Mouse (Mus musculus) lung, adult 2 months (tissue): ENCODE data around the gene Ssr2. TPM values are rescaled to one million over a fixed set of nuclear protein-coding genes. Genes with fewer than 3 reads are reported as not detected.
A peak's percentile ranks its signal among the peaks of the same experiment; 100 is the strongest.

ENCODE experiments used
- DNase-seq: peaks from one replicate; pipeline ENCODE4 v3.0.0; 2022
- H3K4me1 ChIP-seq: fragments of 200-500 bp; 2 replicates; pipeline ENCODE4 v1.6.1; 2011; ENCODE audit warnings: low read length; ENCODE audit not compliant: control insufficient read depth, insufficient read depth
- H3K4me3 ChIP-seq: fragments of 200-500 bp; replicated peaks from 2 replicates; pipeline ENCODE3; 2011; ENCODE audit warnings: low read depth, mild to moderate bottlenecking, control low read depth, low read length; ENCODE audit errors: extremely low read depth
- CTCF ChIP-seq: fragments of 200-500 bp; IDR thresholded peaks from 2 replicates; pipeline ENCODE4 v1.5.1; 2011; ENCODE audit warnings: mild to moderate bottlenecking, low read length, control low read depth; ENCODE audit not compliant: insufficient read depth
- POLR2A ChIP-seq: fragments of 200-500 bp; IDR thresholded peaks from 2 replicates; pipeline ENCODE4 v1.6.1; 2011; ENCODE audit warnings: low read depth, mild to moderate bottlenecking, control low read depth, low read length, borderline replicate concordance; ENCODE audit errors: extremely low read depth
- WGBS: fragments of 180-500 bp; shearing (Covaris S2); methylation state at CpG from one replicate; pipeline ENCODE4 v1.1.7; 2018; 5-methylcytosine and 5-hydroxymethylcytosine counted together
- polyA plus RNA-seq: library from polyadenylated mRNA; depleted of rRNA; stranded (reverse); fragments of >200 nt; gene quantifications from 2 replicates; pipeline ENCODE4 v1.2.3, GENCODE M21; 2012

The Ssr2 gene
- polyA plus RNA-seq, 1 experiment, result 188 TPM

DNA sequence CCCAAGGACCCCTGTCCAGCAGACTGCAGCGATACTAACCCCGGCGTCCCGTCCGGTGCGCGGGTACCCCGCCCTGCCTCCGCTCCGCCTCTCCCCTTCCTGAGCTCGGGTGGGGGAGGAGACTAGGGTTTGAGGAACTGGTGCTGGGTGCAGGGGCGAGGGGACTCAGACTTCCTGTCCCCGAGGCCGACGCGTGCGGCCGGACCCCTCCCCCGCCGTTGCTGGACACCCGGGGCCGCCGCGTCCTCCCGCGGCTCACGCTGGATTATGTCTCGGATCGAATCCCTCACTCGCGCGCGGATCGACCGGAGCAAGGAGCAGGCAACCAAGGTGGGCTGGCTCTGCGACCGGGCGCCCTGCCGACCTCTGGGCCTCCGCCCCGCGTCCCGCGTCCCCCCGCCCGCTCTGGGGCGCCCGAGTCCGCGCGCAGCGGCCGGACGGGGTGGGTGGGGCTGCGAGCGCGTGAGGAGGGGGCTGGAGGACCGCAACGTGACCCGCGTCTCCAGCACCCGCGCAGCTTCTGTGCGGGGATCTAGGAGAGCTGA is 45.4 kb downstream of the Ssr2 start:
- DNase-seq, result peak; percentile 76
- WGBS, result 1% methylated on average over 64 of the region's 64 CpGs

DNA sequence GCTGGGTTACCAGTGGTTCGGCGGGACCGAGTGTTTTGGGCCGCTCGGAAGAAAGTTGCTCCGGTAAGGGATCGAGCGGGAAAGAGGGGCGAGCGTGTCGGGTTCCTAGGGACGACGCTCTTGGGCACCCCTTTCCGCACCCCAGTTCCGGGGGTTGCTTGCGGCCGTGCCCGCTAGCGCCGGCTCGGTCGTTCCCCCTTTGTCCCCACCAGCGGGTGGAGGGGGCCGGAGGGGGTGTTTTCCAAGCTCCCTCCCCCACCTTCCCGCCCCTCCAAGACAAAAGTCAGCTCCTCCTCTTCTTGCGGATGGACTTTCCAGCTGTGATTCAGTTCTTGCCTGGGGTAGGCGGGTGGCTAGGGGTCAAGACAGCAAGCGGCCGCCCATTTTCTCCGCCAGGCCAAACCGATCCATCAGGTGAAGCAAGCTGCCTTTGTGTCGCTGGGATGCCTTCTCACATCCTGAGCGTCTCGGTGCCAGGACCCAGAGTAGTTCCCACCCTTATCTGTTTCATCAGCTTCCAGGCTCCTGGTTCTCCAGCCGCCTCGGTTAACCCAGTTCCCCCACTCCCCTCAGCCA is 45.9 kb downstream of the Ssr2 start:
- H3K4me1 ChIP-seq, result peaks cover 38% of the 10 kb centered on the region
- TF ChIP-seq CTCF (no peak), POLR2A (peak; percentile 50; the same call in 1 of the 2 replicates)
- no peak for DNase-seq
- H3K4me3 ChIP-seq, result peak overlapping the region; percentile 75
- WGBS, result 4% methylated on average over 36 of the region's 36 CpGs

More for the DNA sequence above, 45.4 kb downstream of the Ssr2 start:
- TF ChIP-seq POLR2A, result peak; percentile 69
- TF ChIP-seq CTCF, result no peak
- Histone ChIP-seq H3K4me1 (peaks cover 32% of the 10 kb centered on the region), H3K4me3 (peak overlapping the region; percentile 75)

DNA sequence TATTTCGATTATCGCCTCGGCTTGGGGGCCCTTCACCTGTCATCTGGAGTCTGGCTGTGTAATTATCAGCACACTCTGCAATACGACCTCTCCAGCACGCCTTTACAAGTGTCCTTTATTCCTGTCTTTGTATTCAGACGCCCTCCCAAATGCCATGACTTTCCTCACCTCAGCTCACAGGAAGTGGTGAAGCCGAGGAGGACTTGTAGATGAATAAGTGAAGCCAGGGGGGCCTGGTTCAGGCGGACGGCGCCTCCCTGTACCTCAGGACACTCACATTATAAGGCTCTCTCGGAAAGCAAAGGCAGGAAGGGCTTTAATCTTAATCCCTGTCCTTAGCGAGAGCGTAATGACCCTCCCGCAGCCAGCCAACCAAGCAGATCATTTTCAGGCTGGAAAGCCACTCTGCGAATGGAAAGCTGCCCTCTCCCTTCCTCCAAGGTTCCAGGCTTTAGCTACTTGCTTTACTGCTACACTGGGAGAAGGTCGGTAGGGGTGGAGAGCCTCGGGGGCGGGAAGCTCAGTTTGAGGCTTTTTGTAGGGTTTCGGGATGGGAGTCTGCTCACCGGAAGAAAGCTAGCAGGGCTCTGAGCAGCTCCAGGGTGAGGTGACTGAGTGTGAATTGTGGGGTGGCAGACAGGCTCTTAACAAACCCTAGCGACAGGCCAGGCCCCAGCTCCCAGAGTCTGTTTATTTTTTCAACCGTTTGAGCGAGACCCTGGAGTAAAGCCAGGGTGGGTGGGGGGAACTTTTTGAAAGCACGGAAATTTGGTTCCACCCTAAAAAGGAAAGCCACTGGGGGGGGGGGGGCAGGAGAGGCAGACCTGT is 46.7 kb downstream of the Ssr2 start:
- WGBS, result 1% methylated on average over 24 of the region's 24 CpGs
- H3K4me1 ChIP-seq, result peaks cover 42% of the 10 kb centered on the region
- peak; percentile 62 for DNase-seq
- TF ChIP-seq CTCF (no peak), POLR2A (peak; percentile 83; the same call in 1 of the 2 replicates)
- peak overlapping the region; percentile 75 for H3K4me3 ChIP-seq

DNA sequence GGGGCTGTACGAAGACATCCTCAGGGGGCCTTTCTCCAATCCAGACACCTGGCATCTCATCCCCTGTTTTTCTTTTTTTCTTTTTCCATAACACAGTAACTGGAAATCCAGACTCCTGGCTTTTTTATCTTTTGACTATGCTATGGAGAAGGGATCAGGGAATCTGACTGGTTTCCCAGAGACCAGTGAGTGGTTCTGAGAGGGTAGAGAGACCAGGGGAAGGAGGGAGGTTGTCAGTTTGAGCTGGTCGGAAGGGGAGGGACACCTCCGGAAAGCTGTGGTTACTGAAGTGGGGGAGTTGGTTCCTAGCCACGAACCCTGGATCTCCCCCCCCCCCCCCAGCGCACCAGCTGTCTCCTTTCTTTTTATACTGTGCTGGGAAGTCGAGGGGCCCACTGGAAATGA is 47.3 kb downstream of the Ssr2 start:
- Histone ChIP-seq H3K4me1 (peaks cover 46% of the 10 kb centered on the region), H3K4me3 (peak overlapping the region; percentile 51)
- DNase-seq, result no peak
- 0% methylated on average over 6 of the region's 6 CpGs for WGBS
- TF ChIP-seq CTCF (no peak), POLR2A (no peak)

DNA sequence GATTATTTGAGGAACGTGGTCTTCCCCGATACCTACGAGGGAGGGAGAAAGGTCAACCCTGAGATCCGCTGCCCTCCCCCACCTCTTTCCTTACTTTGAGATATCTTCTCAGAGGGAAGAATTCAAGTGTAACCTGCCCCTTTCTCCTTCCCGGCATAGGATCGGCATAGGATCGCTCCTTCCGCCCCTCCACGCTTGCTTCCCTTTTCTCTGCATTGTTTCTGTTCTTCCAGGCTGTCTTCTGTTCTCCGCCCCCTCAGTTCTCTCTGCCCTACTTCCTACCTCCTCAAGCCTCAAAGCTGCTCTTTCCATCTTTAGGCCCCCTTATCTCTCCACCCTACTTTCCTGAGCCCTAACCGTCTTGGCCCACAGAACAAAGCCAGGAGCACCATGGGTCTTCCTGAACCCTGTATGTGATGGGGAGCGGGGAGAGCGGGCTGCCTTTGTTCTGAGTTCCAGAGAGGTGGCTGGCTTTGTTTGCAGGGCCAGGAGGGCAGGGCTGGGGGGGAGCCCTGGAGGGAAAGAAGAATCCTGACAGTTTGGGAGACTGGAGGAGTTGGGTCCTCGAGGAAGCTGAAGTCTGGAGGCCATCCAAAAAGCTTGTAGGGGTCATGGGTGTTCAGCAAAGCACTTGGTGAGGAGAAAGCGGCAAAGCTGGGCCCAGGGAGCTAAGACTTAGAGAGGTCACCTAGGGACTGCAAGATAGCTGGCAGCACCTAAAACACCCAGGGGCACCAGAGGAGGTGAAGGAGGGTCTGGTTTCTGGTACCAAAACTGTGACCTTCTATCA is 47.9 kb downstream of the Ssr2 start:
- TF ChIP-seq CTCF (no peak), POLR2A (no peak; the same call in 1 of the 2 replicates)
- no peak for DNase-seq
- 4% methylated on average over 15 of the region's 15 CpGs for WGBS
- peak overlapping the region; percentile 51 for H3K4me3 ChIP-seq
- peaks cover 48% of the 10 kb centered on the region for H3K4me1 ChIP-seq

DNA sequence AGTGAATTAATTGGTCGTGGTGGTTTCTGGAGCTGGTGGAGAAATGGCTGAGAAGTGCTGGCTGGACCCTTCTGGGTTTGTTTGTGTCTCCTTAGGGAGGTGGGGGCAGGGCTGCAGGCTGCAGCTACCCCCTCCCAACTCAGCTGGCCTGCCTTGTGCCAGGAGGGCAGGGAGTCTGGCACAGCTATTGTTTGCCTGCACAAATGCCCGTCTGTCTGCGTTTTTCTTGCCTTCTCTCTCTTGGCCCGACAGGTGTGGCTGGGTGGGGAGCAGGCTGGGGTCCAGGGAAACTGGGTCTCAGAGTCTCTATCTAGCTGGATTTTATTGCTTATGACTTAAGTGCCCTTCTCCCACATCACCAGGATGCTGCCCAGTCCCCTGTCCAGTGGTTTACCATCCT is 48.6 kb downstream of the Ssr2 start:
- H3K4me1 ChIP-seq, result peaks cover 55% of the 10 kb centered on the region
- WGBS, result 6% methylated on average over 4 of the region's 4 CpGs
- DNase-seq, result no peak
- H3K4me3 ChIP-seq, result no peak overlapping the region
- TF ChIP-seq POLR2A, result no peak

DNA sequence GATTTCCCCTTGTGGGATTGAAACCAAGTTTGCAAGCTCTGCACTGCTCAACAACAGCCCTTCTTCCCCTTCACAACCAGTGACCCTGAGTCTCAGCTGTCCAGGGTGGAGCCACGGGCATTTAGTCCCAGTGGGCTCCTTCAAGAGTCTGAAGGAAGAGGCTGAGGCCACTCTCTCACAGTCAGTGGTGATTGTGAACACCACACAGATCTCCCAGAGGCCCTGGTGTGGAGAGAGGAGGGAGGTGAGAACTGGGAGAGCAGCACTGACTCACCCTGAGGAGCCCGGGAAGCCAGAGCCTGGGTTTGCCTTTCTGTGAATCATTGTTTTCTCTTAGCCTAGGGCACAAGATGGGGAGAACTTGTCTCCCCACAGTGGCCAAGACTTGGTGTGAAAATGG is 49.3 kb downstream of the Ssr2 start:
- peaks cover 54% of the 10 kb centered on the region for H3K4me1 ChIP-seq
- WGBS, result 10% methylated on average over 2 of the region's 2 CpGs
- no peak overlapping the region for H3K4me3 ChIP-seq
- TF ChIP-seq CTCF, result no peak
- TF ChIP-seq POLR2A, result no peak
- DNase-seq, result no peak

DNA sequence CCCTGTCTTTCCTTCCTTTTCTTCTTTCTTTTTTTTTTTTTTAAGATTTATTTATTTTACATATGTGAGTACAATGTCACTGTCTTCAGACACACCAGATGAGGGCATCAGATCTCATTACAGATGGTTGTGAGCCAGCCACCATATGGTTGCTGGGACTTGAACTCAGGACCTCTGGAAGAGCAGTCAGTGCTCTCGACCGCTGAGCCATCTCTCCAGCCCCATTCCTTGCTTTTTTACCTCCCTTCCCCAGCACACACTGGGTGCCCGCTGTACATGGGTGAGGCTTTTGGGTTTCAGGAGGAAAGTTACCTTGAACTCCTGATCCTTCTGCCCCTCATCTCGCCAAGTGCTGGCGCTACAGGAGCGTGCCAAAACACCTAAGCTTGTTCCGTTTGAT is 49.9 kb downstream of the Ssr2 start:
- H3K4me3 ChIP-seq, result no peak overlapping the region
- DNase-seq, result no peak
- 72% methylated on average over 7 of the region's 7 CpGs for WGBS
- TF ChIP-seq CTCF (no peak), POLR2A (no peak)
- H3K4me1 ChIP-seq, result peaks cover 56% of the 10 kb centered on the region

DNA sequence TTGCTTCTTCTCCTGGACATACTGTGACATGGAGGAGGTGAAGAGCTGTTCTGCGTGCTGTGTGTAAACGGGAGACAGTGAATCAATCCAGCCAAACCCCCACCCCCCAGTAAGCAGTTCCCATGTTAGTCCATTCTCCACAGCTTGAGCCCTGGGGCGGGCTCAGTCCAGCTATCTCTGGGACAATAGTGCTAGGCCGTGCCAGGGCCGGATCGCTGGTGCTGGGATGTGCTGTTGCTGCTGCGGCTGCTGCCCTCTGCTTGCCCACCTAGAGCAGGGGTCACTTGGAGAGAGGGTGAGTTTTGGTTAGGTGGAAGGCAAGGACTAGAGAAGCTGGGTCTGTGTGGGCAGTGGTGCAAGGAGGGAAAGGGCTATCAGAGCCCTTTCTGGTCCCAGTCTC is 50.6 kb downstream of the Ssr2 start:
- TF ChIP-seq CTCF (no peak), POLR2A (no peak)
- WGBS, result 43% methylated on average over 7 of the region's 7 CpGs
- Histone ChIP-seq H3K4me3 (no peak overlapping the region), H3K4me1 (peaks cover 59% of the 10 kb centered on the region)
- no peak for DNase-seq

DNA sequence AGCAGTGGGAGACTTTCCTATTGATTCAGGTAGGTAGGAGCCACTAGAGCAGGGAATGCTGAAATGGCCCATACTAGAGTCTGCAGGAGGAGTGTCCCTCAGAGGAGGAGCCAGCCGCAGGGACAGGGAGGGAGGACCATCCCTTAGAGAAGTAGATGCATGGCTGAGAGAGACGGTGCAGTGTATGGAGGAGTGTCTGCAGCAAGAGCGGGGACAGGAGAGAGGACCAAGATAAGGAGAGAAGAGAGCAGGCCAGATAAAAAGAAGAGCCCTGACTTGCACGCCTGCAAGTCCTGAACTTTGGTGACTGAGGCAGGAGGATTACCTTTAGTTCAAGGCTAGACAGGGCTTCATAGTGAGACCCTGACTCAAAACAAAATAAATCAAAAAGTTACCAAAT is 51.4 kb downstream of the Ssr2 start:
- DNase-seq, result no peak
- Histone ChIP-seq H3K4me3 (no peak overlapping the region), H3K4me1 (peaks cover 67% of the 10 kb centered on the region)
- 42% methylated on average over 4 of the region's 4 CpGs for WGBS
- TF ChIP-seq CTCF, result no peak
- TF ChIP-seq POLR2A, result no peak
